Mouse (Mus musculus) MEL (cell line): ENCODE measurements around the gene Flcn. TPM values are rescaled to one million over a fixed set of nuclear protein-coding genes. Genes with fewer than 3 reads are reported as not detected.

Experiments used
- DNase-seq: peaks from one replicate; pipeline ENCODE4 v3.0.0; 2011; ENCODE audit warnings: low read depth, low spot score
- H3K27ac ChIP-seq: 2 replicates; pipeline ENCODE4 v1.5.1; 2012; ENCODE audit warnings: low read depth, mild to moderate bottlenecking, control low read depth, low read length, moderate library complexity; ENCODE audit not compliant: control insufficient read depth
- H3K27me3 ChIP-seq, 2 experiments: fragments of 150-350 bp in 1 of 2; sonication (generic) in 1 of 2; 2 replicates each; pipeline ENCODE4 v1.6.1; 2012; ENCODE audit warnings: low read length in 2 of 2, mild to moderate bottlenecking in 2 of 2, improper control_type of control experiment in 1 of 2, moderate library complexity in 1 of 2; ENCODE audit not compliant: insufficient read depth in 2 of 2, control insufficient read depth in 1 of 2
- H3K36me3 ChIP-seq, 2 experiments: 2 replicates each; pipeline ENCODE4 v1.6.1; 2012 to 2014; ENCODE audit warnings: low read length in 2 of 2, improper control_type of control experiment in 1 of 2, inconsistent platforms in 1 of 2, mild to moderate bottlenecking in 1 of 2; ENCODE audit not compliant: insufficient read depth in 2 of 2, control insufficient read depth in 1 of 2
- H3K4me1 ChIP-seq, 2 experiments: fragments of 150-350 bp in 1 of 2; sonication (generic) in 1 of 2; 2 replicates each; pipeline ENCODE4 v1.6.1; 2012; ENCODE audit warnings: low read length in 2 of 2, improper control_type of control experiment in 1 of 2, mild to moderate bottlenecking in 1 of 2; ENCODE audit not compliant: insufficient read depth in 2 of 2, control insufficient read depth in 1 of 2
- H3K4me3 ChIP-seq, 2 experiments: fragments of 150-350 bp in 1 of 2; sonication (generic) in 1 of 2; 2 replicates each; pipeline ENCODE4 v1.5.1; 2012; ENCODE audit warnings: low read depth in 2 of 2, low read length in 2 of 2, mild to moderate bottlenecking in 2 of 2, moderate library complexity in 2 of 2, control low read depth in 1 of 2, improper control_type of control experiment in 1 of 2; ENCODE audit not compliant: control insufficient read depth in 1 of 2, insufficient read depth in 1 of 2
- H3K79me2 ChIP-seq: 2 replicates; pipeline ENCODE4 v1.6.1; 2012; ENCODE audit warnings: mild to moderate bottlenecking, low read length, moderate library complexity; ENCODE audit not compliant: control insufficient read depth, poor library complexity, insufficient read depth
- H3K9ac ChIP-seq: 2 replicates; pipeline ENCODE4 v1.6.1; 2012; ENCODE audit warnings: low read depth, mild to moderate bottlenecking, control low read depth, low read length, moderate library complexity; ENCODE audit not compliant: control insufficient read depth, poor library complexity, severe bottlenecking
- H3K9me3 ChIP-seq: fragments of 150-350 bp; sonication (generic); replicated peaks from 2 replicates; pipeline ENCODE4 v1.6.1; 2012; ENCODE audit warnings: mild to moderate bottlenecking, low read length, improper control_type of control experiment, moderate library complexity; ENCODE audit not compliant: insufficient read depth
- BHLHE40 ChIP-seq: IDR thresholded peaks from 2 replicates; pipeline ENCODE4 v1.6.1; 2012; ENCODE audit warnings: low read depth, mild to moderate bottlenecking, inconsistent platforms, low read length, improper control_type of control experiment, borderline replicate concordance
- CHD1 ChIP-seq: IDR thresholded peaks from 2 replicates; pipeline ENCODE4 v1.6.1; 2012; ENCODE audit warnings: low read depth, mild to moderate bottlenecking, inconsistent platforms, low read length, improper control_type of control experiment
- CHD2 ChIP-seq: IDR thresholded peaks from 2 replicates; pipeline ENCODE4 v1.6.1; 2011; ENCODE audit warnings: low read length, improper control_type of control experiment
- CTCF ChIP-seq, 3 experiments: IDR thresholded peaks in 2 of 3; conservative IDR thresholded peaks in 1 of 3; 2 replicates each; pipeline ENCODE4 v1.5.1; 2011 to 2012; ENCODE audit warnings: low read length in 3 of 3, low read depth in 2 of 3, mild to moderate bottlenecking in 2 of 3, improper control_type of control experiment in 1 of 3, inconsistent platforms in 1 of 3, mixed read lengths in 1 of 3, moderate library complexity in 1 of 3; ENCODE audit not compliant: control insufficient read depth in 1 of 3, insufficient read depth in 1 of 3, poor library complexity in 1 of 3, severe bottlenecking in 1 of 3
- E2F4 ChIP-seq: IDR thresholded peaks from 2 replicates; pipeline ENCODE4 v1.6.1; 2011; ENCODE audit warnings: low read depth, low read length, improper control_type of control experiment, borderline replicate concordance
- ELF1 ChIP-seq: IDR thresholded peaks from 2 replicates; pipeline ENCODE4 v1.6.1; 2014; ENCODE audit warnings: low read depth, mild to moderate bottlenecking, inconsistent platforms, low read length, improper control_type of control experiment, moderate library complexity
- EP300 ChIP-seq, 2 experiments: IDR thresholded peaks; 2 replicates each; pipeline ENCODE4 v1.6.1; 2011; ENCODE audit warnings: improper control_type of control experiment in 2 of 2, low read length in 2 of 2, low read depth in 1 of 2, mild to moderate bottlenecking in 1 of 2
- ETS1 ChIP-seq: IDR thresholded peaks from 2 replicates; pipeline ENCODE4 v1.6.1; 2012; ENCODE audit warnings: low read depth, mild to moderate bottlenecking, inconsistent platforms, low read length, improper control_type of control experiment, moderate library complexity
- GABPA ChIP-seq: IDR thresholded peaks from 2 replicates; pipeline ENCODE4 v1.6.1; 2012; ENCODE audit warnings: low read depth, mild to moderate bottlenecking, inconsistent platforms, low read length, improper control_type of control experiment, moderate library complexity
- GATA1 ChIP-seq: IDR thresholded peaks from 2 replicates; pipeline ENCODE4 v1.6.1; 2011; ENCODE audit warnings: low read depth, low read length, improper control_type of control experiment
- HCFC1 ChIP-seq: IDR thresholded peaks from 2 replicates; pipeline ENCODE4 v1.6.1; 2012; ENCODE audit warnings: low read depth, mild to moderate bottlenecking, inconsistent platforms, low read length, improper control_type of control experiment, moderate library complexity
- JUND ChIP-seq: IDR thresholded peaks from 2 replicates; pipeline ENCODE4 v1.6.1; 2011; ENCODE audit warnings: low read depth, mild to moderate bottlenecking, improper control_type of control experiment, low read length
- KAT2A ChIP-seq: conservative IDR thresholded peaks from 2 replicates; pipeline ENCODE4 v1.6.1; 2012; ENCODE audit warnings: low read depth, low read length, improper control_type of control experiment, inconsistent platforms
- MAFK ChIP-seq: IDR thresholded peaks from 2 replicates; pipeline ENCODE4 v1.6.1; 2011; ENCODE audit warnings: low read depth, mild to moderate bottlenecking, low read length, improper control_type of control experiment, borderline replicate concordance
- MAX ChIP-seq: IDR thresholded peaks from 2 replicates; pipeline ENCODE4 v1.6.1; 2011; ENCODE audit warnings: low read length, improper control_type of control experiment
- MAZ ChIP-seq: IDR thresholded peaks from 2 replicates; pipeline ENCODE4 v1.6.1; 2012; ENCODE audit warnings: low read depth, mild to moderate bottlenecking, inconsistent platforms, low read length, improper control_type of control experiment
- MEF2A ChIP-seq: IDR thresholded peaks from 2 replicates; pipeline ENCODE4 v1.6.1; 2014; ENCODE audit warnings: low read depth, mild to moderate bottlenecking, inconsistent platforms, low read length, improper control_type of control experiment; ENCODE audit not compliant: poor library complexity, insufficient replicate concordance, severe bottlenecking; ENCODE audit errors: extremely low read depth
- MXI1 ChIP-seq: IDR thresholded peaks from 2 replicates; pipeline ENCODE4 v1.6.1; 2011; ENCODE audit warnings: mild to moderate bottlenecking, low read depth, low read length, improper control_type of control experiment
- MYB ChIP-seq: IDR thresholded peaks from 2 replicates; pipeline ENCODE4 v1.6.1; 2011; ENCODE audit warnings: mild to moderate bottlenecking, low read depth, low read length, improper control_type of control experiment
- MYC ChIP-seq: IDR thresholded peaks from 2 replicates; pipeline ENCODE4 v1.6.1; 2011; ENCODE audit warnings: low read depth, mild to moderate bottlenecking, low read length, improper control_type of control experiment, moderate library complexity
- NELFE ChIP-seq: IDR thresholded peaks from 2 replicates; pipeline ENCODE4 v1.6.1; 2011; ENCODE audit warnings: low read depth, low read length, improper control_type of control experiment
- NRF1 ChIP-seq: IDR thresholded peaks from 2 replicates; pipeline ENCODE4 v1.6.1; 2014; ENCODE audit warnings: low read depth, mild to moderate bottlenecking, inconsistent platforms, low read length, improper control_type of control experiment, moderate library complexity; ENCODE audit not compliant: poor library complexity, insufficient read depth, severe bottlenecking
- POLR2A ChIP-seq, 2 experiments: IDR thresholded peaks; 2 replicates each; pipeline ENCODE4 v1.6.1; 2011 to 2012; ENCODE audit warnings: low read length in 2 of 2, mild to moderate bottlenecking in 2 of 2, control low read depth in 1 of 2, improper control_type of control experiment in 1 of 2, low read depth in 1 of 2, moderate library complexity in 1 of 2; ENCODE audit not compliant: control insufficient read depth in 1 of 2, insufficient read depth in 1 of 2, poor library complexity in 1 of 2
- POLR2AphosphoS2 ChIP-seq: IDR thresholded peaks from 2 replicates; pipeline ENCODE4 v1.6.1; 2011; ENCODE audit warnings: low read length, improper control_type of control experiment
- POLR2AphosphoS5 ChIP-seq: IDR thresholded peaks from 2 replicates; pipeline ENCODE4 v1.6.1; 2012; ENCODE audit warnings: low read depth, borderline replicate concordance, mild to moderate bottlenecking, inconsistent platforms, low read length, moderate library complexity, mixed read lengths
- RAD21 ChIP-seq: IDR thresholded peaks from 2 replicates; pipeline ENCODE4 v1.6.1; 2011; ENCODE audit warnings: mild to moderate bottlenecking, low read depth, low read length, improper control_type of control experiment
- RCOR1 ChIP-seq: IDR thresholded peaks from 2 replicates; pipeline ENCODE4 v1.6.1; 2012; ENCODE audit warnings: low read depth, mild to moderate bottlenecking, inconsistent platforms, low read length, improper control_type of control experiment
- SMC3 ChIP-seq: IDR thresholded peaks from 2 replicates; pipeline ENCODE4 v1.6.1; 2011; ENCODE audit warnings: low read depth, low read length, improper control_type of control experiment
- TAL1 ChIP-seq: IDR thresholded peaks from 2 replicates; pipeline ENCODE4 v1.6.1; 2012; ENCODE audit warnings: mild to moderate bottlenecking, inconsistent platforms, low read length, moderate library complexity, mixed read lengths
- TBP ChIP-seq: IDR thresholded peaks from 2 replicates; pipeline ENCODE4 v1.8.0; 2011; ENCODE audit warnings: low read depth, low read length, improper control_type of control experiment
- TCF12 ChIP-seq: IDR thresholded peaks from 2 replicates; pipeline ENCODE4 v1.6.1; 2014; ENCODE audit warnings: low read depth, mild to moderate bottlenecking, inconsistent platforms, low read length, improper control_type of control experiment, moderate library complexity
- UBTF ChIP-seq: IDR thresholded peaks from 2 replicates; pipeline ENCODE4 v1.6.1; 2012; ENCODE audit warnings: low read depth, mild to moderate bottlenecking, inconsistent platforms, low read length, improper control_type of control experiment, moderate library complexity, borderline replicate concordance; ENCODE audit not compliant: insufficient read depth
- USF1 ChIP-seq: IDR thresholded peaks from 2 replicates; pipeline ENCODE4 v1.6.1; 2014; ENCODE audit warnings: low read depth, mild to moderate bottlenecking, inconsistent platforms, low read length, improper control_type of control experiment, moderate library complexity
- USF2 ChIP-seq, 2 experiments: IDR thresholded peaks; 2 replicates each; pipeline ENCODE4 v1.6.1; 2011 to 2012; ENCODE audit warnings: improper control_type of control experiment in 2 of 2, low read length in 2 of 2, borderline replicate concordance in 1 of 2, inconsistent platforms in 1 of 2, low read depth in 1 of 2, mild to moderate bottlenecking in 1 of 2; ENCODE audit not compliant: insufficient read depth in 1 of 2
- ZC3H11A ChIP-seq: IDR thresholded peaks from 2 replicates; pipeline ENCODE4 v1.6.1; 2012; ENCODE audit warnings: low read depth, mild to moderate bottlenecking, inconsistent platforms, low read length, improper control_type of control experiment
- ZKSCAN1 ChIP-seq: IDR thresholded peaks from 2 replicates; pipeline ENCODE4 v1.6.1; 2012; ENCODE audit warnings: low read depth, mild to moderate bottlenecking, inconsistent platforms, low read length, improper control_type of control experiment, moderate library complexity
- ZMIZ1 ChIP-seq: IDR thresholded peaks from 2 replicates; pipeline ENCODE4 v1.6.1; 2012; ENCODE audit warnings: low read depth, mild to moderate bottlenecking, inconsistent platforms, low read length, improper control_type of control experiment, moderate library complexity
- ZNF384 ChIP-seq: IDR thresholded peaks from 2 replicates; pipeline ENCODE4 v1.6.1; 2012; ENCODE audit warnings: low read depth, mild to moderate bottlenecking, inconsistent platforms, low read length, improper control_type of control experiment
- polyA plus RNA-seq, 2 experiments: library from polyadenylated mRNA; stranded (reverse) in 1 of 2; unstranded in 1 of 2; fragments of >175 nt in 1 of 2; fragments of >200 nt in 1 of 2; gene quantifications; 2 replicates each; pipeline versions ENCODE4 v1.2.1 to v1.2.4; 2012; ENCODE audit warnings: low replicate concordance in 2 of 2, low read depth in 1 of 2; ENCODE audit not compliant: insufficient read length in 2 of 2, insufficient read depth in 1 of 2, missing spikeins in 1 of 2
- total RNA-seq: library from RNA; depleted of rRNA; stranded (reverse); fragments of 300-350 nt; gene quantifications from 2 replicates; pipeline ENCODE4 v1.2.3, GENCODE M21; 2012

Gene Flcn
- total and polyA plus RNA-seq, 3 experiments, result 33.7 to 36.1 TPM; not detected in 1

GRCm38 (mm10) chr11:59770753-59771152 is 39.1 kb downstream of the Flcn start:
- Histone ChIP-seq H3K9ac (no peak overlapping the region), H3K79me2 (no peaks in the 10 kb centered on the region), H3K9me3 (no peaks in the 10 kb centered on the region), H3K4me1 (peaks cover 21 to 23% of the 10 kb centered on the region in 2 experiments), H3K4me3 (no peak overlapping the region), H3K36me3 (peaks cover 2 to 29% of the 10 kb centered on the region in 2 experiments), H3K27me3 (no peaks in the 10 kb centered on the region), H3K27ac (no peak overlapping the region)
- DNase-seq, result peak; percentile 72
- no peak for TF ChIP-seq ZC3H11A
- peak; percentile 64 for TF ChIP-seq TCF12
- no peak for TF ChIP-seq CTCF (IDR thresholded peaks at IDR 0.05 in 2 of 3, conservative IDR thresholded peaks at IDR 0.05 in 1 of 3; ENCODE audit: control insufficient read depth in 1 of 3, insufficient read depth in 1 of 3, low read depth in 2 of 3, low read length in 3 of 3, poor library complexity in 1 of 3, severe bottlenecking in 1 of 3)
- TF ChIP-seq MXI1, result peak; percentile 43; the same call in 1 of the 2 replicates
- no peak for TF ChIP-seq MAZ
- no peak for TF ChIP-seq HCFC1
- no peak for TF ChIP-seq UBTF
- no peak for TF ChIP-seq NELFE
- no peak for TF ChIP-seq BHLHE40
- TF ChIP-seq KAT2A, result no peak
- peak; percentile 48 for TF ChIP-seq TAL1
- no peak for TF ChIP-seq CHD1
- TF ChIP-seq NRF1, result no peak
- no peak for TF ChIP-seq ZKSCAN1
- no peak for TF ChIP-seq ZMIZ1
- TF ChIP-seq SMC3, result no peak
- TF ChIP-seq POLR2AphosphoS2, result no peak
- peak; percentile 72 to 81 for TF ChIP-seq EP300 (IDR thresholded peaks at IDR 0.05; ENCODE audit: low read depth in 1 of 2, low read length in 2 of 2)
- no peak for TF ChIP-seq POLR2A (IDR thresholded peaks at IDR 0.05; ENCODE audit: control insufficient read depth in 1 of 2, insufficient read depth in 1 of 2, low read depth in 1 of 2, low read length in 2 of 2, poor library complexity in 1 of 2)
- no peak for TF ChIP-seq ELF1
- TF ChIP-seq CHD2, result no peak
- TF ChIP-seq POLR2AphosphoS5, result no peak
- no peak for TF ChIP-seq E2F4
- no peak for TF ChIP-seq MEF2A
- TF ChIP-seq MAFK, result no peak
- TF ChIP-seq RCOR1, result peak; percentile 43; the same call in 1 of the 2 replicates
- TF ChIP-seq MYC, result no peak
- no peak; the same call in 1 of the 2 replicates for TF ChIP-seq ETS1
- no peak for TF ChIP-seq TBP
- no peak for TF ChIP-seq GABPA
- TF ChIP-seq USF1, result no peak
- no peak for TF ChIP-seq ZNF384
- no peak for TF ChIP-seq MYB
- no peak for TF ChIP-seq MAX
- no peak for TF ChIP-seq USF2 (IDR thresholded peaks at IDR 0.05; ENCODE audit: borderline replicate concordance in 1 of 2, insufficient read depth in 1 of 2, low read depth in 1 of 2, low read length in 2 of 2)
- peak; percentile 66 for TF ChIP-seq GATA1
- TF ChIP-seq JUND, result no peak
- TF ChIP-seq RAD21, result no peak
